ENCODE assay signal across 17 mouse cellular contexts in the genomic region with DNA sequence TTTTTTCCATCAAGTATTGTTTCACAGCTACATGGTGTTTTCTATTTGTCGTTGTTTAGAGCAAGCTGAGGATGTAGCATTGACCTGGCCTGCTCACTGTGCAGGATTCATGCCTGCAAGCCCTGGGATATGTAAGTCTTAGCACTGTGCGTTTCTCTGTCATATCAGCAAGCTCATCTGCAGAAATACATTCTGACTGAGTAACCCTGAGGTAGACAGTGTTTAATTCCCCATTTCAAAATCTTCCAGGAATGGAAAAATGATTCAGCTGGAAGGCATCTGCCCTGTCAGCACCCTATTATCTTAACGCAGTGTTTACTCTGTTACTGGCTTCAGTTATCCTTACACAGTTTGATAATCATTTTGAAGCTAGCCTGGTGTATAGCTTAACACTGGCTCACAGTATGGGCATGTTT.
DNase-seq lines count a peak whose midpoint lies in the region; ATAC-seq and TF ChIP-seq lines count a peak whose summit lies in the region.
"Had no signal": no experiment of that assay in that cellular context is flagged by ENCODE, and none has a peak within 500 bp of the region (broad histone marks: within the 10 kb centered on the region; RNA-seq: fewer than 3 reads in every experiment).

No protein-coding gene starts in this region.

- H3K36me3 ChIP-seq in forebrain, embryonic 13.5 days (ENCODE audit: poor library complexity, severe bottlenecking) = no peaks in the 10 kb centered on the region
- no peaks in the 10 kb centered on the region for H3K36me3 ChIP-seq in forebrain, embryonic 11.5 days (ENCODE audit: control insufficient read depth, insufficient read depth, low read length)
- H3K36me3 ChIP-seq in hindbrain, embryonic 15.5 days = no peaks in the 10 kb centered on the region
- no peaks in the 10 kb centered on the region for H3K36me3 ChIP-seq in midbrain, postnatal 0 days (ENCODE audit: insufficient read depth, low read length)
- H3K36me3 ChIP-seq: heart, embryonic 10.5 days had no signal

- intact Hi-C loops in left cerebral cortex, postnatal 4 days (cut with DNase I) = no loop called here

- 0 out of 2 replicates have a peak overlapping the region, but pooled peaks have one; percentile 4 for H3K27ac ChIP-seq in forebrain, embryonic 13.5 days
- no peak overlapping the region for H3K27ac ChIP-seq in forebrain, embryonic 11.5 days (ENCODE audit: low read depth, low read length)
- H3K27ac ChIP-seq in hindbrain, embryonic 15.5 days (replicated peaks) = no peak overlapping the region
- H3K27ac ChIP-seq in midbrain, postnatal 0 days (ENCODE audit: low read depth, low read length) = no peak overlapping the region
- H3K27ac ChIP-seq: heart, embryonic 10.5 days; kidney, postnatal 0 days had no signal

- no peak overlapping the region for H3K4me2 ChIP-seq in forebrain, embryonic 13.5 days
- H3K4me2 ChIP-seq in forebrain, embryonic 11.5 days (ENCODE audit: low read depth, low read length, severe bottlenecking) = no peak overlapping the region
- H3K4me2 ChIP-seq in hindbrain, embryonic 15.5 days = no peak overlapping the region
- H3K4me2 ChIP-seq in midbrain, postnatal 0 days (ENCODE audit: low read depth, low read length, poor library complexity, severe bottlenecking) = no peak overlapping the region

- 78% methylated on average over 3 of the region's 3 CpGs for WGBS in forebrain, embryonic 13.5 days
- WGBS in forebrain, embryonic 11.5 days = 65% methylated on average over 3 of the region's 3 CpGs
- WGBS in hindbrain, embryonic 15.5 days = 33% methylated on average over 3 of the region's 3 CpGs
- WGBS in midbrain, postnatal 0 days = 37% methylated on average over 3 of the region's 3 CpGs

- DNase-seq in forebrain, embryonic 11.5 days (ENCODE audit: low spot score) = no peak
- peak; percentile 2 for DNase-seq in brain, adult 2 months (ENCODE audit: low read depth, low spot score)
- no peak for DNase-seq in midbrain, postnatal 0 days (ENCODE audit: low spot score)
- DNase-seq in left cerebral cortex, postnatal 4 days = no peak
- DNase-seq: cerebellum, adult 11 months; cerebellum, postnatal 25 days; lung, postnatal 10 days; right cerebral cortex, postnatal 25 days; thymus, postnatal 14 days had no signal

- no peaks in the 10 kb centered on the region for H3K9me3 ChIP-seq in forebrain, embryonic 13.5 days (replicated peaks)
- no peaks in the 10 kb centered on the region for H3K9me3 ChIP-seq in forebrain, embryonic 11.5 days (ENCODE audit: control insufficient read depth, low read length)
- H3K9me3 ChIP-seq in hindbrain, embryonic 15.5 days = no peaks in the 10 kb centered on the region
- H3K9me3 ChIP-seq in midbrain, postnatal 0 days (ENCODE audit: low read length) = no peaks in the 10 kb centered on the region
- H3K9me3 ChIP-seq: heart, embryonic 10.5 days had no signal

- H3K27me3 ChIP-seq in forebrain, embryonic 13.5 days = no peaks in the 10 kb centered on the region
- no peaks in the 10 kb centered on the region for H3K27me3 ChIP-seq in forebrain, embryonic 11.5 days (ENCODE audit: control insufficient read depth, insufficient read depth, low read length)
- H3K27me3 ChIP-seq in hindbrain, embryonic 15.5 days = no peaks in the 10 kb centered on the region
- H3K27me3 ChIP-seq in midbrain, postnatal 0 days (ENCODE audit: insufficient read depth, low read length) = no peaks in the 10 kb centered on the region

- no peak for TF ChIP-seq CTCF in midbrain, postnatal 0 days (IDR thresholded peaks at IDR 0.05)

- H3K4me1 ChIP-seq in forebrain, embryonic 13.5 days = no peaks in the 10 kb centered on the region
- H3K4me1 ChIP-seq in forebrain, embryonic 11.5 days (replicated peaks; ENCODE audit: control insufficient read depth, insufficient read depth, low read length) = no peaks in the 10 kb centered on the region
- H3K4me1 ChIP-seq in hindbrain, embryonic 15.5 days (replicated peaks) = no peaks in the 10 kb centered on the region
- H3K4me1 ChIP-seq in midbrain, postnatal 0 days (ENCODE audit: insufficient read depth, low read length) = no peaks in the 10 kb centered on the region
- H3K4me1 ChIP-seq: heart, embryonic 10.5 days had no signal

- H3K4me3 ChIP-seq in forebrain, embryonic 13.5 days = no peak overlapping the region
- H3K4me3 ChIP-seq in forebrain, embryonic 11.5 days (ENCODE audit: low read depth, low read length) = no peak overlapping the region
- H3K4me3 ChIP-seq in hindbrain, embryonic 15.5 days = no peak overlapping the region
- H3K4me3 ChIP-seq in midbrain, postnatal 0 days (ENCODE audit: low read depth, low read length) = no peak overlapping the region
- H3K4me3 ChIP-seq: heart, embryonic 10.5 days; myocyte had no signal

- no peak overlapping the region for H3K9ac ChIP-seq in forebrain, embryonic 13.5 days
- no peak overlapping the region for H3K9ac ChIP-seq in forebrain, embryonic 11.5 days (ENCODE audit: low read length)
- no peak overlapping the region for H3K9ac ChIP-seq in hindbrain, embryonic 15.5 days
- H3K9ac ChIP-seq in midbrain, postnatal 0 days (replicated peaks; ENCODE audit: low read length, poor library complexity, severe bottlenecking) = no peak overlapping the region

- peak; percentile 16; the same call in 1 of the 2 replicates for ATAC-seq in forebrain, embryonic 13.5 days
- no peak for ATAC-seq in forebrain, embryonic 11.5 days (replicated peaks; ENCODE audit: low FRiP score)
- peak; percentile 66; the same call in 1 of the 2 replicates for ATAC-seq in hindbrain, embryonic 15.5 days (ENCODE audit: low FRiP score, low read depth)
- peak; percentile 52; the same call in 1 of the 2 replicates for ATAC-seq in midbrain, postnatal 0 days (ENCODE audit: low FRiP score)
- no peak for ATAC-seq in inflammation-experienced regulatory T-cells, adult 6 months
- ATAC-seq in CD4-positive, CD25-positive, alpha-beta regulatory T cell, adult 4 months = no peak
- ATAC-seq: intestine, postnatal 0 days had no signal

Comparison
In these comparisons a context has a peak if more than half of its experiments do, and no peak if none do; other contexts are left out.
1. ATAC-seq: peak in forebrain, embryonic 13.5 days (single experiment), hindbrain, embryonic 15.5 days (single experiment) and midbrain, postnatal 0 days (single experiment); none in forebrain, embryonic 11.5 days (single experiment), inflammation-experienced regulatory T-cells, adult 6 months (single experiment) and CD4-positive, CD25-positive, alpha-beta regulatory T cell, adult 4 months (single experiment).